Mouse (Mus musculus): ENCODE data around the gene Nav3. TPM values are rescaled to one million over a fixed set of nuclear protein-coding genes. Genes with fewer than 3 reads are reported as not detected.

Gene Nav3
- polyA plus RNA-seq, 1 experiment from 2014 or later, result 0.85 TPM

GRCm38 (mm10) chr10:109741664-109742063 lies 714.3 kb downstream of the Nav3 start:
- Histone ChIP-seq H3K27me3 (replicated peaks; ENCODE audit: control insufficient read depth, insufficient read depth, low read length) (no peaks in the 10 kb centered on the region), H3K4me3 (ENCODE audit: low read depth, low read length) (no peak overlapping the region), H3K27ac (ENCODE audit: low read depth, low read length) (no peak overlapping the region), H3K4me1 (replicated peaks; ENCODE audit: control insufficient read depth, insufficient read depth, low read length) (no peaks in the 10 kb centered on the region), H3K4me2 (no peak overlapping the region), H3K9ac (ENCODE audit: low read depth, low read length) (no peak overlapping the region), H3K9me3 (ENCODE audit: control insufficient read depth, low read length) (no peaks in the 10 kb centered on the region), H3K36me3 (ENCODE audit: control insufficient read depth, insufficient read depth, low read length) (no peaks in the 10 kb centered on the region)
- ATAC-seq (replicated peaks; ENCODE audit: low FRiP score) (no peak), DNase-seq (ENCODE audit: low spot score) (no peak)
- 64% methylated on average over 2 of the region's 2 CpGs for WGBS

GRCm38 (mm10) chr10:109740326-109740725 lies 715.7 kb downstream of the Nav3 start:
- ATAC-seq (replicated peaks; ENCODE audit: low FRiP score) (no peak), DNase-seq (ENCODE audit: low spot score) (no peak)
- Histone ChIP-seq H3K4me1 (replicated peaks; ENCODE audit: control insufficient read depth, insufficient read depth, low read length) (no peaks in the 10 kb centered on the region), H3K27me3 (replicated peaks; ENCODE audit: control insufficient read depth, insufficient read depth, low read length) (no peaks in the 10 kb centered on the region), H3K36me3 (ENCODE audit: control insufficient read depth, insufficient read depth, low read length) (no peaks in the 10 kb centered on the region), H3K27ac (ENCODE audit: low read depth, low read length) (no peak overlapping the region), H3K4me2 (no peak overlapping the region), H3K9ac (ENCODE audit: low read depth, low read length) (no peak overlapping the region), H3K9me3 (ENCODE audit: control insufficient read depth, low read length) (no peaks in the 10 kb centered on the region), H3K4me3 (ENCODE audit: low read depth, low read length) (no peak overlapping the region)
- 66% methylated on average over 3 of the region's 3 CpGs for WGBS

GRCm38 (mm10) chr10:109723646-109724045 lies 732.4 kb downstream of the Nav3 start:
- H3K4me1 ChIP-seq (replicated peaks; ENCODE audit: control insufficient read depth, insufficient read depth, low read length), result no peaks in the 10 kb centered on the region
- H3K36me3 ChIP-seq (ENCODE audit: control insufficient read depth, insufficient read depth, low read length), result no peaks in the 10 kb centered on the region
- H3K27me3 ChIP-seq (replicated peaks; ENCODE audit: control insufficient read depth, insufficient read depth, low read length), result no peaks in the 10 kb centered on the region
- H3K27ac ChIP-seq (ENCODE audit: low read depth, low read length), result no peak overlapping the region
- no peak overlapping the region for H3K4me2 ChIP-seq
- no peak overlapping the region for H3K9ac ChIP-seq (ENCODE audit: low read depth, low read length)
- DNase-seq (ENCODE audit: low spot score), result no peak
- H3K4me3 ChIP-seq (ENCODE audit: low read depth, low read length), result no peak overlapping the region
- no peaks in the 10 kb centered on the region for H3K9me3 ChIP-seq (ENCODE audit: control insufficient read depth, low read length)
- WGBS, result 78% methylated on average over 5 of the region's 5 CpGs
- ATAC-seq (replicated peaks; ENCODE audit: low FRiP score), result no peak

GRCm38 (mm10) chr10:109718808-109719207 lies 737.2 kb downstream of the Nav3 start:
- ATAC-seq (replicated peaks; ENCODE audit: low FRiP score) (no peak), DNase-seq (ENCODE audit: low spot score) (no peak)
- no peak overlapping the region for H3K27ac ChIP-seq (ENCODE audit: low read depth, low read length)
- no peak overlapping the region for H3K4me3 ChIP-seq (ENCODE audit: low read depth, low read length)
- no peaks in the 10 kb centered on the region for H3K4me1 ChIP-seq (replicated peaks; ENCODE audit: control insufficient read depth, insufficient read depth, low read length)
- H3K9ac ChIP-seq (ENCODE audit: low read depth, low read length), result no peak overlapping the region
- no peaks in the 10 kb centered on the region for H3K36me3 ChIP-seq (ENCODE audit: control insufficient read depth, insufficient read depth, low read length)
- WGBS, result 94% methylated on average over 2 of the region's 2 CpGs
- H3K4me2 ChIP-seq, result no peak overlapping the region
- H3K9me3 ChIP-seq (ENCODE audit: control insufficient read depth, low read length), result no peaks in the 10 kb centered on the region
- H3K27me3 ChIP-seq (replicated peaks; ENCODE audit: control insufficient read depth, insufficient read depth, low read length), result no peaks in the 10 kb centered on the region

- no peak overlapping the region for H3K27ac ChIP-seq (ENCODE audit: low read depth, low read length)
- WGBS, result 83% methylated on average over 5 of the region's 5 CpGs
- no peak for ATAC-seq (replicated peaks; ENCODE audit: low FRiP score)
These were observed 737.6 kb downstream of the Nav3 start for GRCm38 (mm10) chr10:109718390-109718789.

GRCm38 (mm10) chr10:109713001-109713400 lies 743.0 kb downstream of the Nav3 start:
- WGBS, result 43% methylated on average over 5 of the region's 5 CpGs
- H3K9me3 ChIP-seq (ENCODE audit: control insufficient read depth, low read length), result no peaks in the 10 kb centered on the region
- no peak overlapping the region for H3K4me2 ChIP-seq
- H3K9ac ChIP-seq (ENCODE audit: low read depth, low read length), result no peak overlapping the region
- no peak for DNase-seq (ENCODE audit: low spot score)
- no peaks in the 10 kb centered on the region for H3K36me3 ChIP-seq (ENCODE audit: control insufficient read depth, insufficient read depth, low read length)
- no peaks in the 10 kb centered on the region for H3K27me3 ChIP-seq (replicated peaks; ENCODE audit: control insufficient read depth, insufficient read depth, low read length)
- ATAC-seq (replicated peaks; ENCODE audit: low FRiP score), result no peak
- H3K27ac ChIP-seq (ENCODE audit: low read depth, low read length), result no peak overlapping the region
- no peaks in the 10 kb centered on the region for H3K4me1 ChIP-seq (replicated peaks; ENCODE audit: control insufficient read depth, insufficient read depth, low read length)
- no peak overlapping the region for H3K4me3 ChIP-seq (ENCODE audit: low read depth, low read length)

More at GRCm38 (mm10) chr10:109718390-109718789, 737.6 kb downstream of the Nav3 start:
- Histone ChIP-seq H3K36me3 (ENCODE audit: control insufficient read depth, insufficient read depth, low read length) (no peaks in the 10 kb centered on the region), H3K4me3 (ENCODE audit: low read depth, low read length) (no peak overlapping the region), H3K9me3 (ENCODE audit: control insufficient read depth, low read length) (no peaks in the 10 kb centered on the region), H3K4me1 (replicated peaks; ENCODE audit: control insufficient read depth, insufficient read depth, low read length) (no peaks in the 10 kb centered on the region), H3K27me3 (replicated peaks; ENCODE audit: control insufficient read depth, insufficient read depth, low read length) (no peaks in the 10 kb centered on the region), H3K9ac (ENCODE audit: low read depth, low read length) (no peak overlapping the region), H3K4me2 (no peak overlapping the region)
- no peak for DNase-seq (ENCODE audit: low spot score)

GRCm38 (mm10) chr10:109699771-109700335 lies 756.2 kb downstream of the Nav3 start:
- Histone ChIP-seq H3K4me2 (no peak overlapping the region), H3K9me3 (ENCODE audit: control insufficient read depth, low read length) (no peaks in the 10 kb centered on the region), H3K27ac (ENCODE audit: low read depth, low read length) (no peak overlapping the region), H3K9ac (ENCODE audit: low read depth, low read length) (no peak overlapping the region), H3K4me1 (replicated peaks; ENCODE audit: control insufficient read depth, insufficient read depth, low read length) (no peaks in the 10 kb centered on the region), H3K36me3 (ENCODE audit: control insufficient read depth, insufficient read depth, low read length) (no peaks in the 10 kb centered on the region), H3K27me3 (replicated peaks; ENCODE audit: control insufficient read depth, insufficient read depth, low read length) (no peaks in the 10 kb centered on the region), H3K4me3 (ENCODE audit: low read depth, low read length) (no peak overlapping the region)
- WGBS, result 66% methylated on average over 3 of the region's 3 CpGs
- ATAC-seq (replicated peaks; ENCODE audit: low FRiP score), result no peak
- DNase-seq (ENCODE audit: low spot score), result no peak

- Histone ChIP-seq H3K9ac (ENCODE audit: low read depth, low read length) (no peak overlapping the region), H3K36me3 (ENCODE audit: control insufficient read depth, insufficient read depth, low read length) (no peaks in the 10 kb centered on the region), H3K4me3 (ENCODE audit: low read depth, low read length) (no peak overlapping the region), H3K27ac (ENCODE audit: low read depth, low read length) (no peak overlapping the region), H3K4me2 (no peak overlapping the region), H3K9me3 (ENCODE audit: control insufficient read depth, low read length) (no peaks in the 10 kb centered on the region), H3K27me3 (replicated peaks; ENCODE audit: control insufficient read depth, insufficient read depth, low read length) (no peaks in the 10 kb centered on the region), H3K4me1 (replicated peaks; ENCODE audit: control insufficient read depth, insufficient read depth, low read length) (no peaks in the 10 kb centered on the region)
- DNase-seq (ENCODE audit: low spot score) (no peak), ATAC-seq (replicated peaks; ENCODE audit: low FRiP score) (no peak)
- 62% methylated on average over 3 of the region's 3 CpGs for WGBS
These were observed 765.4 kb downstream of the Nav3 start for GRCm38 (mm10) chr10:109690564-109690963.

All from liver, embryonic 11.5 days (tissue).